Mouse (Mus musculus) embryonic facial prominence, embryonic 10.5 days (tissue): Measurements from ENCODE around the gene Gramd1c. TPM values are rescaled to one million over a fixed set of nuclear protein-coding genes. Genes with fewer than 3 reads are reported as not detected.

Source experiments
- DNase-seq: peaks from one replicate; pipeline ENCODE4 v3.0.0-alpha.2; 2017; ENCODE audit warnings: low spot score
- H3K27ac ChIP-seq: fragments of 300-500 bp; sonication (generic); replicated peaks from 2 replicates; pipeline ENCODE4 v1.5.1; 2016; ENCODE audit warnings: mild to moderate bottlenecking
- H3K27me3 ChIP-seq: fragments of 300-500 bp; sonication (generic); replicated peaks from 2 replicates; pipeline ENCODE4 v1.6.1; 2016; ENCODE audit warnings: low read depth, mild to moderate bottlenecking; ENCODE audit not compliant: poor library complexity, severe bottlenecking
- H3K36me3 ChIP-seq: fragments of 300-500 bp; sonication (generic); replicated peaks from 2 replicates; pipeline ENCODE4 v1.6.1; 2016; ENCODE audit warnings: mild to moderate bottlenecking, moderate library complexity
- H3K4me1 ChIP-seq: fragments of 300-500 bp; sonication (generic); 2 replicates; pipeline ENCODE4 v1.6.1; 2016
- H3K4me3 ChIP-seq: fragments of 300-500 bp; sonication (generic); 2 replicates; pipeline ENCODE4 v1.5.1; 2016; ENCODE audit warnings: mild to moderate bottlenecking, moderate library complexity
- H3K9me3 ChIP-seq: fragments of 300-500 bp; sonication (generic); 2 replicates; pipeline ENCODE4 v1.6.1; 2016; ENCODE audit warnings: mild to moderate bottlenecking
- WGBS: fragments of 180-500 bp; shearing (Covaris S2); methylation state at CpG from one replicate; pipeline ENCODE4 v1.1.7; 2016; 5-methylcytosine and 5-hydroxymethylcytosine counted together
- polyA plus RNA-seq: library from polyadenylated mRNA; unstranded; fragments of >200 nt; fragmentation: Nextera tagmentation; extraction: Ambion mirVana; gene quantifications from 2 replicates; pipeline ENCODE4 v1.2.1, GENCODE M21; 2016

Gene Gramd1c
- polyA plus RNA-seq, 1 experiment from 2014 or later: 3.8 TPM

GRCm38 (mm10) chr16:43972391-43972790 lies 90.8 kb downstream of the Gramd1c start:
- Histone ChIP-seq H3K27ac (no peak overlapping the region), H3K36me3 (no peaks in the 10 kb centered on the region), H3K9me3 (no peaks in the 10 kb centered on the region), H3K27me3 (peaks cover 13% of the 10 kb centered on the region), H3K4me3 (no peak overlapping the region), H3K4me1 (peaks cover 8% of the 10 kb centered on the region)
- 92% methylated on average over 2 of the region's 2 CpGs for WGBS
- no peak for DNase-seq

GRCm38 (mm10) chr16:43971741-43972140 lies 91.4 kb downstream of the Gramd1c start:
- no peak overlapping the region for H3K4me3 ChIP-seq
- no peak for DNase-seq
- H3K27ac ChIP-seq: no peak overlapping the region
- peaks cover 8% of the 10 kb centered on the region for H3K4me1 ChIP-seq
- WGBS: 92% methylated on average over 9 of the region's 9 CpGs
- H3K36me3 ChIP-seq: no peaks in the 10 kb centered on the region
- H3K27me3 ChIP-seq: peaks cover 7% of the 10 kb centered on the region; the same call in 1 of the 2 replicates
- H3K9me3 ChIP-seq: no peaks in the 10 kb centered on the region

GRCm38 (mm10) chr16:43971189-43971588 lies 92.0 kb downstream of the Gramd1c start:
- no peaks in the 10 kb centered on the region for H3K36me3 ChIP-seq
- 93% methylated on average over 11 of the region's 11 CpGs for WGBS
- H3K9me3 ChIP-seq: no peaks in the 10 kb centered on the region

GRCm38 (mm10) chr16:43970426-43970825 lies 92.7 kb downstream of the Gramd1c start:
- DNase-seq: no peak
- WGBS: 84% methylated on average over 3 of the region's 3 CpGs

More at GRCm38 (mm10) chr16:43971189-43971588, 92.0 kb downstream of the Gramd1c start:
- no peak for DNase-seq
- H3K4me1 ChIP-seq: peaks cover 8% of the 10 kb centered on the region
- H3K4me3 ChIP-seq: no peak overlapping the region
- peaks cover 3% of the 10 kb centered on the region; the same call in 1 of the 2 replicates for H3K27me3 ChIP-seq
- H3K27ac ChIP-seq: no peak overlapping the region

GRCm38 (mm10) chr16:43965781-43966389 lies 97.3 kb downstream of the Gramd1c start:
- no peak for DNase-seq
- peaks cover 15% of the 10 kb centered on the region; the same call in 1 of the 2 replicates for H3K36me3 ChIP-seq
- H3K27me3 ChIP-seq: no peaks in the 10 kb centered on the region
- no peak overlapping the region for H3K27ac ChIP-seq
- no peaks in the 10 kb centered on the region for H3K9me3 ChIP-seq
- no peak overlapping the region for H3K4me3 ChIP-seq
- 0 out of 2 replicates have a peak, but pooled peaks cover 4% of the 10 kb centered on the region for H3K4me1 ChIP-seq
- WGBS: 89% methylated on average over 13 of the region's 13 CpGs

More at GRCm38 (mm10) chr16:43970426-43970825, 92.7 kb downstream of the Gramd1c start:
- H3K4me3 ChIP-seq: no peak overlapping the region
- H3K36me3 ChIP-seq: no peaks in the 10 kb centered on the region
- no peak overlapping the region for H3K27ac ChIP-seq
- H3K4me1 ChIP-seq: peaks cover 9% of the 10 kb centered on the region
- H3K9me3 ChIP-seq: no peaks in the 10 kb centered on the region
- H3K27me3 ChIP-seq: no peaks in the 10 kb centered on the region

GRCm38 (mm10) chr16:43963780-43964179 lies 99.4 kb downstream of the Gramd1c start:
- no peaks in the 10 kb centered on the region for H3K9me3 ChIP-seq
- H3K27me3 ChIP-seq: no peaks in the 10 kb centered on the region
- no peak overlapping the region for H3K27ac ChIP-seq
- no peak overlapping the region for H3K4me3 ChIP-seq
- 84% methylated on average over 3 of the region's 3 CpGs for WGBS
- peaks cover 19% of the 10 kb centered on the region for H3K36me3 ChIP-seq
- 0 out of 2 replicates have a peak, but pooled peaks cover 4% of the 10 kb centered on the region for H3K4me1 ChIP-seq
- DNase-seq: no peak

GRCm38 (mm10) chr16:43963291-43963690 lies 99.9 kb downstream of the Gramd1c start:
- Histone ChIP-seq H3K4me3 (no peak overlapping the region), H3K27ac (no peak overlapping the region), H3K27me3 (no peaks in the 10 kb centered on the region), H3K4me1 (0 out of 2 replicates have a peak, but pooled peaks cover 4% of the 10 kb centered on the region), H3K9me3 (no peaks in the 10 kb centered on the region), H3K36me3 (peaks cover 19% of the 10 kb centered on the region)
- 94% methylated on average over 9 of the region's 9 CpGs for WGBS
- no peak for DNase-seq

- Histone ChIP-seq H3K27ac (no peak overlapping the region), H3K9me3 (no peaks in the 10 kb centered on the region), H3K4me3 (no peak overlapping the region), H3K27me3 (no peaks in the 10 kb centered on the region), H3K4me1 (peaks cover 4% of the 10 kb centered on the region; the same call in 1 of the 2 replicates), H3K36me3 (peaks cover 22% of the 10 kb centered on the region)
- DNase-seq: no peak
- WGBS: 77% methylated on average over 4 of the region's 4 CpGs
These were observed 105.1 kb downstream of the Gramd1c start for GRCm38 (mm10) chr16:43958038-43958437.

- no peaks in the 10 kb centered on the region for H3K27me3 ChIP-seq
- no peak for DNase-seq
- H3K36me3 ChIP-seq: peaks cover 7% of the 10 kb centered on the region; the same call in 1 of the 2 replicates
- no peak overlapping the region for H3K4me3 ChIP-seq
- no peak overlapping the region for H3K27ac ChIP-seq
- 86% methylated on average over 6 of the region's 6 CpGs for WGBS
- H3K9me3 ChIP-seq: no peaks in the 10 kb centered on the region
- H3K4me1 ChIP-seq: peaks cover 4% of the 10 kb centered on the region; the same call in 1 of the 2 replicates
These were observed 108.2 kb downstream of the Gramd1c start for GRCm38 (mm10) chr16:43954913-43955312.

GRCm38 (mm10) chr16:43951591-43951990 lies 111.6 kb downstream of the Gramd1c start:
- Histone ChIP-seq H3K36me3 (no peaks in the 10 kb centered on the region; the same call in 1 of the 2 replicates), H3K4me3 (no peak overlapping the region), H3K4me1 (no peaks in the 10 kb centered on the region), H3K9me3 (no peaks in the 10 kb centered on the region), H3K27ac (no peak overlapping the region), H3K27me3 (no peaks in the 10 kb centered on the region)
- 79% methylated on average over 4 of the region's 4 CpGs for WGBS
- DNase-seq: no peak

- Histone ChIP-seq H3K4me3 (no peak overlapping the region), H3K9me3 (no peaks in the 10 kb centered on the region), H3K27ac (no peak overlapping the region), H3K36me3 (no peaks in the 10 kb centered on the region; the same call in 1 of the 2 replicates), H3K27me3 (no peaks in the 10 kb centered on the region), H3K4me1 (no peaks in the 10 kb centered on the region)
- no peak for DNase-seq
- 78% methylated on average over 3 of the region's 3 CpGs for WGBS
These were observed 117.3 kb downstream of the Gramd1c start for GRCm38 (mm10) chr16:43945869-43946268.

- H3K36me3 ChIP-seq: no peaks in the 10 kb centered on the region; the same call in 1 of the 2 replicates
- H3K27me3 ChIP-seq: no peaks in the 10 kb centered on the region
- H3K27ac ChIP-seq: no peak overlapping the region
- H3K4me1 ChIP-seq: no peaks in the 10 kb centered on the region
- no peak for DNase-seq
- no peak overlapping the region for H3K4me3 ChIP-seq
- WGBS: 91% methylated on average over 3 of the region's 3 CpGs
- no peaks in the 10 kb centered on the region for H3K9me3 ChIP-seq
These were observed 117.8 kb downstream of the Gramd1c start for GRCm38 (mm10) chr16:43945351-43945750.

- Histone ChIP-seq H3K9me3 (no peaks in the 10 kb centered on the region), H3K4me1 (no peaks in the 10 kb centered on the region), H3K27ac (no peak overlapping the region), H3K27me3 (no peaks in the 10 kb centered on the region), H3K4me3 (no peak overlapping the region), H3K36me3 (peaks cover 4% of the 10 kb centered on the region)
- 95% methylated on average over 4 of the region's 4 CpGs for WGBS
- DNase-seq: no peak
These were observed 122.3 kb downstream of the Gramd1c start for GRCm38 (mm10) chr16:43940846-43941245.
